ENCODE assay signal across 19 mouse cellular contexts in genomic region chr10:121858911-121859310, GRCm38 (mm10).
DNase-seq lines count a peak whose midpoint lies in the region; TF ChIP-seq lines count a peak whose summit lies in the region.
"Had no signal": no experiment of that assay in that cellular context is flagged by ENCODE, and none has a peak within 500 bp of the region (broad histone marks: within the 10 kb centered on the region; RNA-seq: fewer than 3 reads in every experiment).

No protein-coding gene starts in this region.

- peak; percentile 48 for DNase-seq in adrenal gland, adult 2 months
- DNase-seq in adrenal gland, adult 18-20 months (ENCODE audit: low spot score in 2 of 2), result no peak
- DNase-seq in layer of hippocampus, adult 2 months (ENCODE audit: low spot score in 2 of 2), result no peak
- no peak for DNase-seq in layer of hippocampus, adult 18-20 months (ENCODE audit: low spot score in 2 of 2)
- DNase-seq in Muller cell, postnatal 12 days (ENCODE audit: inconsistent ontology term), result peak; percentile 62
- DNase-seq in fibroblast of lung, adult 2 months (ENCODE audit: low read depth), result peak; percentile 82
- no peak for DNase-seq in right cerebral cortex, postnatal 14 days
- DNase-seq in heart, adult 18-20 months, result no peak
- DNase-seq: cerebellum, adult 11-12 months; cerebellum, adult 9-10 months; cerebellum, postnatal 25 days; gastrocnemius, postnatal 10 days; heart, adult 2 months; heart, postnatal 14 days had no signal

- 0 out of 2 replicates have a peak, but pooled peaks have one; percentile 10 for TF ChIP-seq CTCF in layer of hippocampus, adult 2 months (conservative IDR thresholded peaks at IDR 0.05)

- H3K27ac ChIP-seq in layer of hippocampus, adult 2 months, result peak overlapping the region; percentile 71
- H3K27ac ChIP-seq: forebrain, embryonic 12.5 days; heart, adult 2 months; heart, embryonic 15.5 days; hindbrain, embryonic 13.5 days; intestine, embryonic 15.5 days had no signal

- no peak overlapping the region for H3K4me3 ChIP-seq in layer of hippocampus, adult 2 months
- H3K4me3 ChIP-seq: embryonic facial prominence, embryonic 12.5 days; forebrain, embryonic 12.5 days; heart, adult 2 months; heart, embryonic 15.5 days; hindbrain, embryonic 13.5 days; intestine, embryonic 15.5 days had no signal

Comparison
In these comparisons a context has a peak if more than half of its experiments do, and no peak if none do; other contexts are left out.
1. DNase-seq: peak in adrenal gland, adult 2 months (single experiment), Muller cell, postnatal 12 days (single experiment) and fibroblast of lung, adult 2 months (single experiment); none in adrenal gland, adult 18-20 months (0 of 2), layer of hippocampus, adult 2 months (0 of 2), layer of hippocampus, adult 18-20 months (0 of 2), right cerebral cortex, postnatal 14 days (single experiment) and heart, adult 18-20 months (0 of 2).